Mouse (Mus musculus) liver, embryonic 16.5 days (tissue): ENCODE results near the gene Acox3. TPM values are rescaled to one million over a fixed set of nuclear protein-coding genes. Genes with fewer than 3 reads are reported as not detected.
A peak's percentile ranks its signal among the peaks of the same experiment; 100 is the strongest.

ENCODE experiments used
- ATAC-seq: fragments of 200-750 bp; cut with Nextera tagmentation; 2 replicates; pipeline ENCODE4 v1.8.0; 2017; ENCODE audit warnings: low read depth, mild to moderate bottlenecking, moderate number of reproducible peaks, moderate library complexity
- H3K27ac ChIP-seq: fragments of 300-500 bp; sonication (generic); 2 replicates; pipeline ENCODE4 v1.5.1; 2014; ENCODE audit warnings: mild to moderate bottlenecking, low read length
- H3K27me3 ChIP-seq: fragments of 300-500 bp; sonication (generic); 2 replicates; pipeline ENCODE4 v1.6.1; 2014; ENCODE audit warnings: low read depth, low read length, mixed read lengths; ENCODE audit not compliant: control insufficient read depth, insufficient read depth
- H3K36me3 ChIP-seq: fragments of 300-500 bp; sonication (generic); 2 replicates; pipeline ENCODE4 v1.6.1; 2014; ENCODE audit warnings: mild to moderate bottlenecking; ENCODE audit not compliant: control insufficient read depth, insufficient read depth
- H3K4me1 ChIP-seq: fragments of 300-500 bp; sonication (generic); 2 replicates; pipeline ENCODE4 v1.6.1; 2014; ENCODE audit warnings: low read depth, low read length, mixed read lengths; ENCODE audit not compliant: control insufficient read depth
- H3K4me2 ChIP-seq: fragments of 300-500 bp; sonication (generic); 2 replicates; pipeline ENCODE4 v1.6.1; 2014; ENCODE audit warnings: low read depth, low read length, mixed read lengths
- H3K4me3 ChIP-seq: fragments of 300-500 bp; sonication (generic); 2 replicates; pipeline ENCODE4 v1.5.1; 2014; ENCODE audit warnings: low read depth, mild to moderate bottlenecking, low read length
- H3K9ac ChIP-seq: fragments of 300-500 bp; sonication (generic); 2 replicates; pipeline ENCODE4 v1.6.1; 2014; ENCODE audit warnings: low read depth, low read length
- H3K9me3 ChIP-seq: fragments of 300-500 bp; sonication (generic); replicated peaks from 2 replicates; pipeline ENCODE4 v1.6.1; 2016; ENCODE audit warnings: low read length; ENCODE audit not compliant: control insufficient read depth
- WGBS: fragments of 180-500 bp; shearing (Covaris S2); extraction: QIAGEN DNeasy Blood & Tissue Kit; methylation state at CpG from one replicate; pipeline ENCODE4 v1.1.7; 2014; ENCODE audit not compliant: insufficient replicate concordance; 5-methylcytosine and 5-hydroxymethylcytosine counted together
- polyA plus RNA-seq: library from polyadenylated mRNA; unstranded; fragments of >200 nt; fragmentation: Nextera tagmentation; extraction: Ambion mirVana; gene quantifications from 2 replicates; pipeline ENCODE4 v1.2.1, GENCODE M21; 2015

Gene Acox3
- polyA plus RNA-seq, 1 experiment from 2014 or later, result 4.4 TPM

- Histone ChIP-seq H3K4me3 (no peak overlapping the region), H3K27me3 (no peaks in the 10 kb centered on the region), H3K27ac (no peak overlapping the region), H3K4me1 (no peaks in the 10 kb centered on the region), H3K9ac (no peak overlapping the region), H3K36me3 (peaks cover 33% of the 10 kb centered on the region), H3K4me2 (no peak overlapping the region), H3K9me3 (no peaks in the 10 kb centered on the region)
- 77% methylated on average over 4 of the region's 4 CpGs for WGBS
- ATAC-seq, result no peak
These were observed 16.2 kb upstream of the Acox3 start for GRCm38 (mm10) chr5:35566632-35567031.

GRCm38 (mm10) chr5:35571546-35571945 lies 11.3 kb upstream of the Acox3 start:
- Histone ChIP-seq H3K4me3 (no peak overlapping the region), H3K36me3 (peaks cover 15% of the 10 kb centered on the region)
- no peak for ATAC-seq

GRCm38 (mm10) chr5:35574653-35575599 lies 7.9 kb upstream of the Acox3 start, which contains the start of gene Trmt44:
Gene Trmt44 (minus strand): TSS chr5:35575070.
- Histone ChIP-seq H3K27ac (peak within 1 kb of the TSS; percentile 68), H3K9ac (peak within 1 kb of the TSS; percentile 82), H3K4me3 (peak within 1 kb of the TSS; percentile 96), H3K4me1 (peaks cover 7% of the 10 kb centered on the region), H3K9me3 (no peaks in the 10 kb centered on the region), H3K4me2 (peak within 1 kb of the TSS; percentile 91), H3K36me3 (peaks cover 7% of the 10 kb centered on the region), H3K27me3 (no peaks in the 10 kb centered on the region)
- ATAC-seq, result peak; percentile 96
- 3% methylated on average over 56 of the region's 56 CpGs for WGBS

More at GRCm38 (mm10) chr5:35571546-35571945, 11.3 kb upstream of the Acox3 start:
- Histone ChIP-seq H3K9ac (no peak overlapping the region), H3K4me2 (no peak overlapping the region), H3K27ac (no peak overlapping the region), H3K4me1 (peaks cover 7% of the 10 kb centered on the region), H3K27me3 (no peaks in the 10 kb centered on the region), H3K9me3 (no peaks in the 10 kb centered on the region)
- 65% methylated on average over 6 of the region's 6 CpGs for WGBS

GRCm38 (mm10) chr5:35576409-35577020 lies 6.3 kb upstream of the Acox3 start:
- no peak overlapping the region for H3K4me2 ChIP-seq
- no peak overlapping the region for H3K27ac ChIP-seq
- no peak overlapping the region for H3K4me3 ChIP-seq
- 84% methylated on average over 10 of the region's 10 CpGs for WGBS
- no peak overlapping the region for H3K9ac ChIP-seq
- no peaks in the 10 kb centered on the region for H3K27me3 ChIP-seq
- ATAC-seq, result no peak
- no peaks in the 10 kb centered on the region for H3K9me3 ChIP-seq
- no peaks in the 10 kb centered on the region; the same call in none of the 2 replicates for H3K36me3 ChIP-seq
- peaks cover 7% of the 10 kb centered on the region for H3K4me1 ChIP-seq

DNA sequence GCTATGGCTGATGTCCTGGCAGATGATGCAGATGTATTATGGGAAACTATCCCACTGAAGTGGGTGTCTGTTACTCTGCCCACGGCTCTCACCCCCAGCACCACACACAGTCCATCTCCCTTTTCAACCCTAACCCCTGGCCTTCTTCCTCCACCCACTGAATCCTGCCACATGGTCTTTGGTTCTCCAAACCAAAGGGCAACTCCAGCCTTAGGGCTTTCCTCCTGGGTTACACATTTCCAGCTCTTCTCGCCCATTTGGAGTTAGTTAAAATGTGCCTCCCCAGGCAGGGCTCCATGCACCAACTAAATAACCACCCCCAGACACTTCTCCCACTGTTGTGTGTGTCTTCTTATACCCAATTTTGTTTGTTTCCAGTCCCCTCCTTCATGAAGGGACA lies 4.4 kb upstream of the Acox3 start:
- WGBS, result 50% methylated on average over 2 of the region's 2 CpGs
- H3K4me3 ChIP-seq, result no peak overlapping the region
- no peaks in the 10 kb centered on the region for H3K27me3 ChIP-seq
- ATAC-seq, result no peak
- H3K36me3 ChIP-seq, result no peaks in the 10 kb centered on the region
- H3K9ac ChIP-seq, result no peak overlapping the region
- H3K4me2 ChIP-seq, result no peak overlapping the region
- peaks cover 13% of the 10 kb centered on the region for H3K4me1 ChIP-seq
- H3K27ac ChIP-seq, result no peak overlapping the region
- H3K9me3 ChIP-seq, result no peaks in the 10 kb centered on the region

- Histone ChIP-seq H3K27ac (no peak overlapping the region), H3K4me2 (no peak overlapping the region), H3K36me3 (no peaks in the 10 kb centered on the region), H3K9me3 (no peaks in the 10 kb centered on the region), H3K4me3 (no peak overlapping the region), H3K9ac (no peak overlapping the region), H3K27me3 (no peaks in the 10 kb centered on the region), H3K4me1 (peaks cover 9% of the 10 kb centered on the region)
- WGBS, result 32% methylated on average over 5 of the region's 5 CpGs
- no peak for ATAC-seq
These were observed 3.5 kb upstream of the Acox3 start for GRCm38 (mm10) chr5:35579247-35579893.

GRCm38 (mm10) chr5:35580156-35580922 lies 2.5 kb upstream of the Acox3 start:
- H3K27ac ChIP-seq, result no peak overlapping the region
- no peaks in the 10 kb centered on the region for H3K27me3 ChIP-seq
- H3K4me3 ChIP-seq, result no peak overlapping the region
- H3K4me1 ChIP-seq, result peaks cover 8% of the 10 kb centered on the region
- no peak overlapping the region for H3K4me2 ChIP-seq
- no peak for ATAC-seq
- H3K9ac ChIP-seq, result no peak overlapping the region
- H3K9me3 ChIP-seq, result no peaks in the 10 kb centered on the region
- 41% methylated on average over 3 of the region's 3 CpGs for WGBS
- no peaks in the 10 kb centered on the region for H3K36me3 ChIP-seq

DNA sequence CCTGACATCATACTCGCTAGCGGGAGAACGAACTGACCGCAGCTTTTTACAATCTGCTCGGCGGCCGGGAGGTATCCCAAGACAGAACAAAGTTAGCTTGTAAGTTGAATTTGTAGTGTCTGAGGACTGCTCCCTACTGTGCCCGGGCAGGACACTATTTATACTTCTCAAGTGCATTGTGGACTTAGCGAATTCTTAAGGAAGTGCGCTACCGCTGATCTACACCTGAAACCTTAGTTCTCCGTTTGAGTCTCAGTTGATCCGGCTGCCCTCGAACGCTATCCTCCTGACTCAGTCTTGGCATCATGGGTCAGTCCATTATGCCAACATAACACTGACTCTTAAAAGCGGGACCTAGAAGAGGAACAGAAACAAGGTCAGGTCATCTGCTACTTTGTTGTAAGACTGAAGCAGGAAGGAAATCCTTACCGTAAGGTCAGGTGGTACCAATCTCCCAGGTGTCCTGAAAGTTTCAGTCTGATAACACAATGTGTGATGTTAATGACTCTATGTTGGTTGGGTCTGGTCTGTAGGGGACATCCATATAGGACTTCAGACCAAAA lies 462 bp downstream of the Acox3 start:
- H3K4me1 ChIP-seq, result peaks cover 8% of the 10 kb centered on the region
- H3K4me2 ChIP-seq, result peak overlapping the region; percentile 68
- H3K27me3 ChIP-seq, result no peaks in the 10 kb centered on the region
- WGBS, result 1% methylated on average over 17 of the region's 17 CpGs
- peak overlapping the region; percentile 67 for H3K4me3 ChIP-seq
- H3K9me3 ChIP-seq, result no peaks in the 10 kb centered on the region
- H3K27ac ChIP-seq, result peak overlapping the region; percentile 21
- 0 out of 2 replicates have a peak, but pooled peaks have one; percentile 3 for ATAC-seq
- no peaks in the 10 kb centered on the region for H3K36me3 ChIP-seq
- peak overlapping the region; percentile 63 for H3K9ac ChIP-seq
